Mouse (Mus musculus) leukemia stem cell, adult 10-12 weeks (primary cell): Measurements from ENCODE around the gene Pou5f1. TPM values are rescaled to one million over a fixed set of nuclear protein-coding genes. Genes with fewer than 3 reads are reported as not detected.

Source experiments
- polyA plus RNA-seq: library from polyadenylated mRNA; stranded (reverse); fragments of >175 nt; gene quantifications from 2 replicates; pipeline ENCODE4 v1.2.3, GENCODE M21; 2012; ENCODE audit warnings: low replicate concordance

Gene Pou5f1
- not detected in 2 replicates for polyA plus RNA-seq

DNA sequence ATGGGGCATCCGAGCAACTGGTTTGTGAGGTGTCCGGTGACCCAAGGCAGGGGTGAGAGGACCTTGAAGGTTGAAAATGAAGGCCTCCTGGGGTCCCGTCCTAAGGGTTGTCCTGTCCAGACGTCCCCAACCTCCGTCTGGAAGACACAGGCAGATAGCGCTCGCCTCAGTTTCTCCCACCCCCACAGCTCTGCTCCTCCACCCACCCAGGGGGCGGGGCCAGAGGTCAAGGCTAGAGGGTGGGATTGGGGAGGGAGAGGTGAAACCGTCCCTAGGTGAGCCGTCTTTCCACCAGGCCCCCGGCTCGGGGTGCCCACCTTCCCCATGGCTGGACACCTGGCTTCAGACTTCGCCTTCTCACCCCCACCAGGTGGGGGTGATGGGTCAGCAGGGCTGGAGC, at the start of gene Pou5f1:
Pou5f1 (plus strand) TSS at position 243 of the 400 bp plus-strand sequence.

DNA sequence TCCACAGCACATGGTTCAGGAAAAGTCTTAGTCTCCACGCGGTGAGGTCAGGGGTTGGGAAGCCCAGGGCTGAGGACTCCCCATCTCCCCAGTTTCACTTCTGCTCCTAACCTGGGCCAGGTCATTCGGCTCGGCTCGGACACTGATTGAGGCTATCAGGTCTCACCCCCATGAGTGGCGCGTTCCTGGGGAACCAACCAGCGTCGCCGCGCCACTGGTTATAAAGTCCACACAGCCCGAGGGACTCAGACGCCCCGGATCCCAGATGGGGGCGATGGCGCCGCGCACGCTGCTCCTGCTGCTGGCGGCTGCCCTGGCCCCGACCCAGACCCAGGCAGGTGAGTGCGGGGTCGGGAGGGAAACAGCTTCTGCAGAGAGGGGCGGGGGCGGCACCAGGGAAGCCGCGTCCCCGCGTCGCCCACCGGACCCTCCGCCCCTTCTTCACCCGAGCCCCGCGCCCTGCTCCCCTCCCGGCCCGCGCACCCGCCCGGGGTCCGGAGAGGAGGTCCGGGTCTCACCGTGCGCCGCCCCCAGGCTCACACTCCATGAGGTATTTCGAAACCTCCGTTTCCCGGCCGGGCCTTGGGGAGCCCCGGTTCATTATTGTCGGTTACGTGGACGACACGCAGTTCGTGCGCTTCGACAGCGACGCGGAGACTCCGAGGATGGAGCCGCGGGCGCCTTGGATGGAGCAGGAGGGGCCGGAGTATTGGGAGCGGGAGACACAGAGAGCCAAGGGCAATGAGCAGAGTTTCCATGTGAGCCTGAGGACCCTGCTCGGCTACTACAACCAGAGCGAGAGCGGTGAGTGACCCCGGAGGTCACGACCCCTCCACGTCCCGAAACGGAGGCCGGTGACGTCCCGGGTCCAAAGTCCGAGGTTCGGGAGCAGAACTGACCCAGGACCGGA, 35.7 kb upstream of the Pou5f1 start, which contains the start of gene H2-Q10:
H2-Q10 (plus strand) TSS at position 248 of the 910 bp plus-strand sequence.

DNA sequence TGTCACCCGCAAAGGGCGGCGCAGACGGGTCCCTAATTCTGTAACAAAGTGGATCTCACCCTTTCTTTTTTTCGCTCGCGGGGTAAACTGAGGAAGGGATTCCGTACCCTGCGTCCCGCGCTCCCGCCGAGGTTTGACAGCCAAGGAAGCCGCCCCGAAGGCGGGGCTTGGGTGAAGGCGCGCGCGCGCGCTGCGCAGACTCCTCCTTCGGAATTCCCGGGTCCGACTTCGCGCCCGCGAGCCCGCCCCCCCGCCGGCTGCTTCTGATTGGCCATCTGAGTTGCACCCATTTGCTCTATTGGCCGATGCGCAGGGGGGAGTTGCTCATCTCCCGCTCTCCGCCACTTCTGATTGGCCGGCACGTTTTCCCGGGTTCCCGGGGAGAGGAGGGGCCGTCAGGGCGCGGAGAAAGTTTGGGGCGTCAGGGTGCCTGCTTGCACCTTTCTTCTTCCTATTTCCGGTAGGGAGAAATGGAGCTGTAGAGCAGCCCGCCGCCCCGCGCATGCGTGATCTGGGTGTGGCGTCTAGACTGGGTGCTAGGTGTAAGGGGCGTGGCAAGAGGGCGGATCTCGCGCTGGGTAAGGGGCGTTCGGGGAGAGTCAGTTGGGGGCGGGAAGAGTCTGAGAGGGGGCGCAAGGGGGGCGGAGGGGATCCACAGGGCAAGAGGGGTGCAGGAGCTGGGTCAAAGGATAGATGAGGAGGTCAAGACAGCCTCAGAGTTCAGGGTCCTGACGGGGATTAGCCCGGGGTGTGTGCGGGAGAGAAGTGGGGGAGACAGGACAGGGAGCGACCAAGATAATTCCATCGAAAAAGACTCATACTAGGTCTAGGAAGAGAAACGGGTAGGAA, 11.1 kb downstream of the Pou5f1 start, which contains the start of the genes Tcf19 and Cchcr1:
Tcf19 (minus strand) TSS at position 173 of the 849 bp plus-strand sequence.
Cchcr1 (plus strand) TSS at position 449 of the 849 bp plus-strand sequence.

DNA sequence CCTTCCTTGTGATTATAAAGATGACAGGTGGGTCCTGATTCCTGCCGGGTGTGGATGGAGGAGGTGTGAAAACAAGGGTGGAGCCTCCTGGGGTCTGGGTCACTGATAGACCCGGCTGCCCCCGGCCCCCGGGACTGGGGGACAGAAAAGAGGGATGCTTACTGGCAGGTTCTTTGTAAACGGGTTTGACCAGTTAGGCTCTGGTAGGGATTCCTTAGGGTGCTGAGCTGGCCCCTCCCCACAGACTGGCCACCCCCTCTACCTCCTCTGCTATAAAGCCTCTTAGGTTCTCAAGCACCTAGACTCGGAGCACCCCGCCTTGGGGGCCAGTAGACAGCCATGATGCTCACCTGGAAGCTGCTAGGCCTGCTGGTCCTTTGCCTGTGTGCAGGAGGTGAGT, 27.1 kb downstream of the Pou5f1 start, which contains the start of gene Psors1c2:
Psors1c2 (plus strand) TSS at position 301 of the 400 bp plus-strand sequence.

DNA sequence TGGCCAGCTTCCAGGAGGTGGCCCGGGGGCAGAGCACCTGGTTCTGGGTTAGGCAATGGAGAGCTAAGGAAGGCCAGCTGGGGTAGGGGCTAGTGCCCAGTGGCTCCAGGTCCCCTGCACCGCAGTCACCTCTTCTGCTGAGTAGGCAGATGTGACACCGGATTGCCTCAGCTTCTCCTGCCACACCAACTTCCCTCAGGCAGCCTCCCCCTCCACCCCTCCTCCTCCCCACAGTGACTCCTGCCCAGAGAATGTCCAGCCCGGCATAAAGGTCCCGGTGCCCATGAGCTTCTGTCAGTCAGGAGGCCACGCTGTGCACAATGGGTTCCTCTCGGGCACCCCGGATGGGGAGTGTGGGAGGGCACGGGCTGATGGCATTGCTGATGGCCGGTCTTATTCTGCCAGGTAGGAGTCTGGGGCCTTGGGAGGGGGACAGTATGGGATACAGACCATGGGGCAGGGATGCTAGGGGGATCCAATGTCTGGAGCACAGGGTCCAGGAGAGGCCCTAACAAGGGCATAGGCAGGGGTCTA, 46.1 kb downstream of the Pou5f1 start, which contains the start of gene Cdsn:
Cdsn (plus strand) TSS at position 248 of the 534 bp plus-strand sequence.

Other genes with a start within 250 kb of the Pou5f1 start
- 138 and 236 TPM in 2 replicates for gene H2-D1, start 243.3 kb upstream of the Pou5f1 start, polyA plus RNA-seq
- 2.6 and 3.1 TPM in 2 replicates for gene H2-Q1, start 185.6 kb upstream of the Pou5f1 start, polyA plus RNA-seq
- 1.7 and 1.8 TPM in 2 replicates for gene H2-Q2, start 163.8 kb upstream of the Pou5f1 start, polyA plus RNA-seq
- 114 and 185 TPM in 2 replicates for gene H2-Q4, start 126.4 kb upstream of the Pou5f1 start, polyA plus RNA-seq
- gene H2-Q6, start 81.2 kb upstream of the Pou5f1 start, polyA plus RNA-seq = 67.9 and 111 TPM in 2 replicates
- 8.4 and 19.9 TPM in 2 replicates for gene H2-Q7, start 66.9 kb upstream of the Pou5f1 start, polyA plus RNA-seq
- 2.4 and 3.7 TPM in 2 replicates for gene H2-Q10, start 35.9 kb upstream of the Pou5f1 start, polyA plus RNA-seq
- gene Tcf19, start 10.8 kb downstream of the Pou5f1 start, polyA plus RNA-seq = 65.9 and 189 TPM in 2 replicates
- 14.0 and 29.7 TPM in 2 replicates for gene Cchcr1, start 11.1 kb downstream of the Pou5f1 start, polyA plus RNA-seq
- gene Psors1c2, start 27.2 kb downstream of the Pou5f1 start, polyA plus RNA-seq = 5.1 and 6.5 TPM in 2 replicates
- gene Cdsn, start 46.1 kb downstream of the Pou5f1 start, polyA plus RNA-seq = not detected in 2 replicates
- gene 2300002M23Rik, start 61.4 kb downstream of the Pou5f1 start, polyA plus RNA-seq = 0.18 and 0.27 TPM in 2 replicates
- gene Sfta2, start 95.5 kb downstream of the Pou5f1 start, polyA plus RNA-seq = not detected in 2 replicates
- not detected in 2 replicates for gene Gm9573, start 120.6 kb downstream of the Pou5f1 start, polyA plus RNA-seq
- gene Mucl3, start 137.7 kb downstream of the Pou5f1 start, polyA plus RNA-seq = 0.07 TPM in 1 of 2 replicates, not detected in the other
- gene Vars2, start 161.6 kb downstream of the Pou5f1 start, polyA plus RNA-seq = 130 and 160 TPM in 2 replicates
- 13.7 and 44.1 TPM in 2 replicates for gene Gtf2h4, start 167.7 kb downstream of the Pou5f1 start, polyA plus RNA-seq
- gene Ddr1, start 198.6 kb downstream of the Pou5f1 start, polyA plus RNA-seq = 8.0 and 11.4 TPM in 2 replicates